Mouse (Mus musculus) ovary, adult 10 weeks (tissue): ENCODE data around the gene Shld1. TPM values are rescaled to one million over a fixed set of nuclear protein-coding genes. Genes with fewer than 3 reads are reported as not detected.

Experiments used
- polyA plus RNA-seq: library from polyadenylated mRNA; stranded (reverse); fragments of 350-450 nt; fragmentation: Illumina TruSeq; extraction: RNeasy Lipid Tissue Mini Kit (QIAGEN cat#74804); gene quantifications from one replicate; pipeline ENCODE4 v1.2.3, GENCODE M21; 2014

Gene Shld1
- polyA plus RNA-seq: 4.2 TPM

DNA sequence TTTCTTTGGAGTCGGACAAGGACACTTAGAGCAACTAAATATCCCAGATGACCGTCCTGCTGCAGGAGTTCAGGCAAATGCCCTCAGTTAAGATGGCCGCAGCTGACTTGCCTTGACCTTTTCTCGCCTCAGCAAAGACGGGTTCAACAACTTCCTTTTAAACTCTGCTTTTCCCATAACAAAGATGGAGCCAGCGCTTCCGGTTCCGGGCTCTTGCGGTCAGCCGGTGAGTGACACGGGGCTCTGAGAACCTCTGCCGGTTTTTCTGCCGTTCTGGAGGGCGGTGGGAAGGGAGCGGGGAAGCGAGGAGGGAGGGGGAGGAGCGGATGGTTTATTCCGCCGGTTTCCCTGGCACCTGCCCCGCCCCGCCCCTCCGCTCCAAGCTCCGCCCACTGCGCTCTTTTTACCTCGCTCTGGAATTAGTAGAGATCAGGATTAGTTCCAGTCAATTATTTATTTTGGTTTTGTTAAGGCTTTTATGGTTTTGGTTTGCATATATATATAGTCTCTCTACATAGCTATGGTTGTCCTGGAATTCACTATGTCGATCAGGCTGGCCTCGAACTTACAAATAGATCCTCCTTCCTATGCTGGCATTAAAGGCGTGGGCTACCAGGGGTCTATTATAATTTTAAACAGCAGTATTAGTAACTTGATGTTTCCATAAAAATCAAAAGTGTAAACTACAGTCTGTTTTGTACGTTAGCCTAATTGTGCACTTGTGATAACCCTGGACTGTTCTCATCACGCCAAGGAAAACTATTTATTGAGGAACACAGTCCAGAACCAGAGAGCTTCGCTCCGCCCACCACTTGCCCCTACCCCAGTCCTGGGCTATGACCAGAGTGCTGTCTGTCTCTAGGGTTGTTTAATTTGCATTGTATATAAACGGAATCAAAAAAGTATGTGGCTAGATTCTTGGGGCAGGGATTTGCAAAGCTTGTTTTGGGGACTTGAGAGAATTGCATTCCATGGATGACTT, at the start of gene Shld1:
Gene Shld1, plus strand, starts transcription at position 176 of the 982 bp plus-strand sequence.

DNA sequence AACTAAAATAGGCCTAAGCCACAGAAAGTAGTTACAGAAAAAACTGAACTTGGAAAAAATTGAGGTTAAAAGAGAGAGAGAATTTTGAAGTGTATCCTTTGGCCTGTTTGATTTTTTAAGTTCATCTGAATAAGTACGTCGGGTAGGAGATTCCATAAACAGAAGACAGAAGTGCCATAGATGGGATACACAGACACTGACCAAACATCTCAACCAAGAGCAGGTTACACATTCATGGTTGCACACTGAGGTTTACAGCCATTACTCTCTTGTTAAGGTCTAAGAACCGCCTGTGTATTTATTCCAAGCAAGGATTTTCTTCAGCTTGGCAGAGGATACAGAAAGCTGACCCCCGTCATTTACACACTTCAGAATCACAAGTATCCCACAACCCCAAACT, 94.2 kb downstream of the Shld1 start, which contains the start of gene Chgb:
Gene Chgb, plus strand, starts transcription at position 301 of the 400 bp plus-strand sequence.

Other genes starting within 250 kb of the Shld1 start
- 84.5 TPM for gene Gpcpd1, start 99.2 kb upstream of the Shld1 start, polyA plus RNA-seq
- gene Chgb, start 94.3 kb downstream of the Shld1 start, polyA plus RNA-seq: 0.54 TPM
- gene Trmt6, start 129.1 kb downstream of the Shld1 start, polyA plus RNA-seq: 55.4 TPM
- 17.8 TPM for gene Mcm8, start 129.2 kb downstream of the Shld1 start, polyA plus RNA-seq
- gene Crls1, start 159.7 kb downstream of the Shld1 start, polyA plus RNA-seq: 149 TPM
- 12.5 TPM for gene Lrrn4, start 194.0 kb downstream of the Shld1 start, polyA plus RNA-seq